Mouse (Mus musculus): ENCODE measurements at regions not wholly inside any gene's neighbourhood (a gene's known extent, or its start where the extent isn't known, plus 50 kb on each side); places are given as distances from the start of the nearest gene placed in this dataset.

DNA sequence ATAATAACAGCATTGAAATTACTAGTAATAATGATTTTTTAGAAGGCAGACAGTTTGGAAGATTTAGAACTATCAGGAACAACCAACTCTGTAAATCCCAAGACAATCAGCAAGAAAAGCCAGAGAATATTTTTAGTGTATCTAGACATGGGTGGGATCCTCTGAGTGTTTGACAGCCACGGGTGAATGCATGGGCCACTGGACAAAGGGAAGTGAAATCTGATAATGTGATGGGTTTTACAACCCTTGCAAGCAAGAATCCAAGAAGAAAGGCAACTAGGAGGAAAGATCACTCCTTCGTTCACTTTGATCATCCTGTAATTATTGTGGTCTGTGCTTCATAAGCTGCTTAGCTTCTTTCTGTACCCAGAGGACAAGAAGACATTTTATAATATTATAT lies 149.2 kb upstream of the Asb5 start:
- H3K4me3 ChIP-seq (replicated peaks; ENCODE audit: insufficient read depth, low read depth, low read length): no peak overlapping the region
- TF ChIP-seq CTCF (IDR thresholded peaks at IDR 0.05; ENCODE audit: borderline replicate concordance, insufficient read depth, low read depth, low read length) (no peak), POLR2A (IDR thresholded peaks at IDR 0.05; ENCODE audit: borderline replicate concordance, insufficient read depth, low read length) (no peak)
- H3K27me3 ChIP-seq (ENCODE audit: control insufficient read depth, insufficient read depth, low read length): no peaks in the 10 kb centered on the region
- no peak overlapping the region for H3K27ac ChIP-seq (ENCODE audit: insufficient read depth, low read length)
- 55% methylated on average over 2 of the region's 2 CpGs for WGBS
- no peak for DNase-seq
- no peaks in the 10 kb centered on the region for H3K4me1 ChIP-seq (ENCODE audit: control insufficient read depth, insufficient read depth, low read length)

DNA sequence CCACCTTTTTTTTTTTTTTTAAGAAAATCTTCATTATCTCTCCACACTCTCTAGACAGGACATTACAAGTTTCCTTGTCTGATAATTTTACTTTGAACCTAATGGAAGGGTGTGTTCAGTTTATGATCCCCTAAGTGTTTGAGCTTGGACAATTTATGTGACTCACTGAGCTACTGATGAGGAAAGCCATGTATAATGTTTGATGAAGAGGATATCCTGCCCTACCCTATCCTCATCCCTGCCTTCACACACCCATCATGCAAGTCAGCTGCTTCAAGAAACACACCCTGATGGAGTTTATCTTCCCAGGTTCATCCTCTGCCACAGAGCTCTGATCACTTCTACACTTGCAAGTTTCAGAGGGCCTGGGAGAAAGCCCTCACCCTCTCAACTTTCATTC lies 136.5 kb upstream of the Asb5 start:
- DNase-seq: no peak
- no peak overlapping the region for H3K4me3 ChIP-seq (replicated peaks; ENCODE audit: insufficient read depth, low read depth, low read length)

DNA sequence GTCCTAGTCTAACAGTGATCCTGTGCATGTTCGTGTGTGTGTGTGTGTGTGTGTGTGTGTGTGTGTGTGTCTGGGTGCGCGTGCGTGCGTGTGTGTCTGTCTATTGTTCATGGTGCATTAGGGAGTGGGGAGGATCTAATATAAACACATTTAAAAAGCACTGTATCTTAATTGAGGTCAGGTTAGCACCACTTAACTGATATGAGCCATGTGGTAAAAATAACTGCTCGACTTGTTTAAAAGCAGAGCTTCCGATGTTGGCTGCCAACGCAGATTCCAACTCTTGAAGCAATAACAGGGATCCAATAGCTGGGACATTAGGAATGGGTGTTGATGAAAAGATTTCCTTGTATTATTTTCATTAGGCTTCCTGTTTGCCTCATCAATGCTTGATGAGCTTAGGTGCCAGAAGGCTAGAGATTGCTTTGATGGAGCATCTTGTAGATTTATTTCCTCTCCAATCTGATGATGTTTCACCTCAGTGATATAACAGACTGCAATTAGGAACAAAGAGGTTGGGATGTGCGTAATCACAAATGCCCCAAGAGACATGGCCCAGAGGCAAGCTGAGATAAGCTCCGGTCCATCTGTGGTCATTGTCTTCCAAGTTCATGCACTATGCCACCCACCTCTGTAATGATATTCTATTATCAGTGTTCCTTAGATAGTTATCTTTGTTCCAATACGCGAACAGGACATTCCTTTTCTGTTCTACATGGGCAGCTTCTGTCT lies 135.7 kb upstream of the Asb5 start:
- 87% methylated on average over 12 of the region's 12 CpGs for WGBS
- Histone ChIP-seq H3K27ac (ENCODE audit: insufficient read depth, low read length) (no peak overlapping the region), H3K4me3 (replicated peaks; ENCODE audit: insufficient read depth, low read depth, low read length) (no peak overlapping the region), H3K27me3 (ENCODE audit: control insufficient read depth, insufficient read depth, low read length) (no peaks in the 10 kb centered on the region), H3K4me1 (ENCODE audit: control insufficient read depth, insufficient read depth, low read length) (no peaks in the 10 kb centered on the region)
- DNase-seq: no peak
- no peak for TF ChIP-seq CTCF (IDR thresholded peaks at IDR 0.05; ENCODE audit: borderline replicate concordance, insufficient read depth, low read depth, low read length)
- no peak for TF ChIP-seq POLR2A (IDR thresholded peaks at IDR 0.05; ENCODE audit: borderline replicate concordance, insufficient read depth, low read length)

More for the DNA sequence above, 136.5 kb upstream of the Asb5 start:
- Histone ChIP-seq H3K27me3 (ENCODE audit: control insufficient read depth, insufficient read depth, low read length) (no peaks in the 10 kb centered on the region), H3K27ac (ENCODE audit: insufficient read depth, low read length) (no peak overlapping the region), H3K4me1 (ENCODE audit: control insufficient read depth, insufficient read depth, low read length) (no peaks in the 10 kb centered on the region)
- TF ChIP-seq POLR2A (IDR thresholded peaks at IDR 0.05; ENCODE audit: borderline replicate concordance, insufficient read depth, low read length) (no peak), CTCF (IDR thresholded peaks at IDR 0.05; ENCODE audit: borderline replicate concordance, insufficient read depth, low read depth, low read length) (no peak)

DNA sequence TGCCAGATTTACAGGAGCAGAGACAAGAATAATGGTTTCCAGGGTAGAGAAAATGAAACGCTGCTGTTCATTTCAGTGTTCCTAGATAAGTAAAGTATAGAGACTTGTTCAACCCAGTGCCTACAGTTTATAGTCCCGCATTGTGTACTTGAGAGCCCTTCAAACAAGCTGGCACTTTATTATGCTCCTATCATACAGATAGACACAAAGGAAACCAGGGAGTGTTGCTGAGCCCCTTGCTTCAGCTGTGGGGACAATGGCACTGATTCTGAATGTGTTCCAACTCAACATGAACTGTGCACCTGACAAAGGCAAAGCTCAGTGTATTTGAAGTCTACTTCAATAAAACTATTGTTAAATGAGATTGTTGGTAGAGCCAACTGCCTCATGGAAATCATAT lies 123.7 kb upstream of the Asb5 start:
- Histone ChIP-seq H3K27ac (ENCODE audit: insufficient read depth, low read length) (no peak overlapping the region), H3K27me3 (ENCODE audit: control insufficient read depth, insufficient read depth, low read length) (no peaks in the 10 kb centered on the region), H3K4me1 (ENCODE audit: control insufficient read depth, insufficient read depth, low read length) (no peaks in the 10 kb centered on the region), H3K4me3 (replicated peaks; ENCODE audit: insufficient read depth, low read depth, low read length) (no peak overlapping the region)
- no peak for TF ChIP-seq POLR2A (IDR thresholded peaks at IDR 0.05; ENCODE audit: borderline replicate concordance, insufficient read depth, low read length)
- no peak for TF ChIP-seq CTCF (IDR thresholded peaks at IDR 0.05; ENCODE audit: borderline replicate concordance, insufficient read depth, low read depth, low read length)
- WGBS: 23% methylated on average over 2 of the region's 2 CpGs
- DNase-seq: no peak

DNA sequence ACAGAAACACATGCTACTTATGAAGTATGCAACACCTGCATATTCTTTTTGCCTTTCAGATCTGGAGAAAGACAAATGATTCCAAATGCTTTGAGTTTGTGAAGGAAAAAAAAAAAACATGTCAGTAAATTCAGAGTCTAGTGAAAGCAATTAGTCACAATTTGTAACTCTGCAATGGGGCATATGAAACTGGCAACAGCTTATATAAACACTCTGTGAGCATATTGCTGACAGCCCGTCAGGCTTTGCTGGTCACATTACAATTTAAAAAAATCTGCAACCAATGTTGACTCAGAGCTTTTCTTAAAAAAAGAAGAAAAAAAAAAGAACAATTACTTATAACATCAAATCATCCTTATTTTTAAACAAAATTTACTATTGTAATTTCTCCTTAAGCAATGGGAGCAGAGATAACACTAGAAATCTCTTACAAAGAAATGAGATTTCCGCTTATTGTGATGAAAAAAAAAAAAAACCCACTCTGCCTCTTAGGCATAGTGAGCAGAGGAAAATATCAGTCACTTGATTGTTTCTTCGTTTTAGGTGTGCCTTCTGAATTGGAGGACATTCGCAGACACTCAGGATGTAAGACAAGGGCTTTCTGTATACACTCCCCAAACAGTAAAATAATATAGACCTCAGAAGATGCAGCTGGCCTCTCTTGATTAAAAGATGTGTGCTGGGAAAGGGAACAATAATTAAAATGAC lies 115.1 kb upstream of the Asb5 start:
- no peak for DNase-seq
- TF ChIP-seq POLR2A (IDR thresholded peaks at IDR 0.05; ENCODE audit: borderline replicate concordance, insufficient read depth, low read length): no peak
- 69% methylated on average over 4 of the region's 4 CpGs for WGBS
- H3K27ac ChIP-seq (ENCODE audit: insufficient read depth, low read length): no peak overlapping the region
- H3K27me3 ChIP-seq (ENCODE audit: control insufficient read depth, insufficient read depth, low read length): no peaks in the 10 kb centered on the region
- no peaks in the 10 kb centered on the region for H3K4me1 ChIP-seq (ENCODE audit: control insufficient read depth, insufficient read depth, low read length)
- no peak overlapping the region for H3K4me3 ChIP-seq (replicated peaks; ENCODE audit: insufficient read depth, low read depth, low read length)

DNA sequence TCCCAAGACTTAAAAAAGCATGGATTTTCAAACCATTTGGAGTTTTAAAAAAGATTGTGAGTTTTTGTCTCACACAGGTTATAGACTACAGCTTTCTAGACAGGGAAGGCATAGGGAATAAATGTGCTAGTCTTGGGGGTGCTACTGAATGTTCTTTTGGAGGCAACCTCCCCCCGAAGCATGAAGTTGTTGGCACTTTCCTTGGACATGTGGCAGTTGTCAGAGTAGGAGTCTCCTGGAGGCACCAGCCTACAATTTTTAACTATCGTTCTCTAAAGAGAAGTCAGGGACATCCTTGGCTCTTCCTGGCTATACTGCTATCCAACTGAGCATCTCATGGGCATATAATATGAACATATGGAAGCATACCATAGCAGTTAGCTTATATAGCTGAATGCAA lies 112.7 kb upstream of the Asb5 start:
- DNase-seq: no peak
- TF ChIP-seq CTCF (IDR thresholded peaks at IDR 0.05; ENCODE audit: borderline replicate concordance, insufficient read depth, low read depth, low read length): no peak
- TF ChIP-seq POLR2A (IDR thresholded peaks at IDR 0.05; ENCODE audit: borderline replicate concordance, insufficient read depth, low read length): no peak
- H3K4me1 ChIP-seq (ENCODE audit: control insufficient read depth, insufficient read depth, low read length): no peaks in the 10 kb centered on the region
- WGBS: 76% methylated on average over 2 of the region's 2 CpGs
- H3K27me3 ChIP-seq (ENCODE audit: control insufficient read depth, insufficient read depth, low read length): no peaks in the 10 kb centered on the region
- H3K27ac ChIP-seq (ENCODE audit: insufficient read depth, low read length): no peak overlapping the region
- no peak overlapping the region for H3K4me3 ChIP-seq (replicated peaks; ENCODE audit: insufficient read depth, low read depth, low read length)

DNA sequence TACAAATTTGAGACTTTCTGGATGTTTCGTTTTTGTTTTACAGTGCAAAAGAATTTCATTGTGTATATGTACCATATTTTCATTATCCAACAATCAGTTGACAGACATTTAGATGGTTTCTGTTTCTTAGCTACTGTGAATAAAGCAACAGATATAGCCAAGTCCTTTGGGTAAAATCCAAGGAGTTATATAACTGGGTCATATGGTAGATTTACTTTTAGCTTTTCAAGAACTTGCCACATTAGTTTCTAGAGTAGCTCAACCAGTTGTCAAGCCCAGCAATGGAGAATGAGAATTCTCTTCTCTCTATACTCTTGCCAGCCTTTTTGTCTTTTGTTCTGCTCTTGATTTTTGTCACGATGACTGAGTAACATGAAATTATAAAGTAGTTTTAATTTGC lies 111.3 kb upstream of the Asb5 start:
- Histone ChIP-seq H3K27ac (ENCODE audit: insufficient read depth, low read length) (no peak overlapping the region), H3K4me1 (ENCODE audit: control insufficient read depth, insufficient read depth, low read length) (no peaks in the 10 kb centered on the region), H3K4me3 (replicated peaks; ENCODE audit: insufficient read depth, low read depth, low read length) (no peak overlapping the region), H3K27me3 (ENCODE audit: control insufficient read depth, insufficient read depth, low read length) (no peaks in the 10 kb centered on the region)
- TF ChIP-seq CTCF (IDR thresholded peaks at IDR 0.05; ENCODE audit: borderline replicate concordance, insufficient read depth, low read depth, low read length): no peak
- no peak for TF ChIP-seq POLR2A (IDR thresholded peaks at IDR 0.05; ENCODE audit: borderline replicate concordance, insufficient read depth, low read length)
- DNase-seq: no peak
- WGBS: 79% methylated on average over 2 of the region's 2 CpGs

All from cerebellum, adult 2 months (tissue).